Mouse (Mus musculus): ENCODE results near the gene Olfr112.
"Not testable (repeated sequence)": the region's sequence is repeated elsewhere in the genome, so short reads cannot be mapped to it uniquely, and the experiment has no call there.

Olfr112 gene

GRCm38 (mm10) chr17:37569351-37569750, at the start of gene Olfr112:
Gene Olfr112 (minus strand): TSS chr17:37569451.
- DNase-seq (ENCODE audit: low read depth) = no peak

DNA sequence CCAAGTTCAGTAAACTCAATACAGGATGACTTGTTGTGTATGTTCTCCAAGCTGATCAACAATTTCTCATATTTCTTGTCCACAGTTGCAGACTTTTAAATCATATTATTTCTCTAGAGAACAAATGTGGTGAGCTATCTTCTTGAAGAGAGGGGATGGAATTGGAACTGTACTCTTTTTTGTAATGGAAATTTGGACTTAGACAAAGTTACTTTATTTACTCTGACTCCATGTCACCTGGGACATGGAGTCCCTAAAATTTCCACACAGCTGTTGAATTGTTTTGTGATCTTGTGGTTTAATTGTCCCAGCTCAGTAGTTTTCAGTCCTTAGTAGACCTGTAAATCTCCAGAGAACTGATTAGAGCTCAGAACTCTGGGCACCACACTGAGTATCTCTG, 23.4 kb upstream of the Olfr112 start, which contains the start of gene Olfr114:
TSS of gene Olfr114 (minus strand) at position 101 of the 400 bp plus-strand sequence.
- DNase-seq (ENCODE audit: low read depth) = no peak

GRCm38 (mm10) chr17:37577563-37577962, 8.3 kb upstream of the Olfr112 start, which contains the start of gene Olfr113:
Gene Olfr113 (minus strand): TSS chr17:37577663.
- DNase-seq (ENCODE audit: low read depth) = no peak

- DNase-seq (ENCODE audit: low read depth) = no peak
Observed at GRCm38 (mm10) chr17:37558913-37559615, 10.2 kb downstream of the Olfr112 start.

- DNase-seq (ENCODE audit: low read depth) = no peak
Observed at GRCm38 (mm10) chr17:37543800-37544435, 25.3 kb downstream of the Olfr112 start.

GRCm38 (mm10) chr17:37541454-37542119, 27.7 kb downstream of the Olfr112 start:
- no peak for DNase-seq (ENCODE audit: low read depth)

DNA sequence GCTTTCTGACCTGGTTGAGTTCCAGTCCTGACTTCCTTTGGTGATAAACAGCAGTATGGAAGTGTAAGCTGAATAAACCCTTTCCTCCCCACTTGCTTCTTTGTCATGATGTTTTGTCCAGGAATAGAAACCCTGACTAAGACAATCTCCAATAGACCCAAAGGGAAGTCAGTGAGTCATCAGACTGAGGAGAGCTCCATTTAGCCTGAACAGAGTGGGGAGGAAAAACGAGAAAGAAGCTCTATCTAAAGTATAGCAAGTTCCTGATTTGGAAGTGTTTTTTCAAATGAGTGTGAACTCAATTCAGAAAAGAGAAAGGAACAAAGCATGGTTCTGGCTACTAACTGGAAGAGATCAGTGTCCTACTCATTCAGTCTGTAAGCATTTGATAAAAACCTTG, 30.8 kb downstream of the Olfr112 start:
- DNase-seq (ENCODE audit: low read depth) = not testable (repeated sequence)

DNA sequence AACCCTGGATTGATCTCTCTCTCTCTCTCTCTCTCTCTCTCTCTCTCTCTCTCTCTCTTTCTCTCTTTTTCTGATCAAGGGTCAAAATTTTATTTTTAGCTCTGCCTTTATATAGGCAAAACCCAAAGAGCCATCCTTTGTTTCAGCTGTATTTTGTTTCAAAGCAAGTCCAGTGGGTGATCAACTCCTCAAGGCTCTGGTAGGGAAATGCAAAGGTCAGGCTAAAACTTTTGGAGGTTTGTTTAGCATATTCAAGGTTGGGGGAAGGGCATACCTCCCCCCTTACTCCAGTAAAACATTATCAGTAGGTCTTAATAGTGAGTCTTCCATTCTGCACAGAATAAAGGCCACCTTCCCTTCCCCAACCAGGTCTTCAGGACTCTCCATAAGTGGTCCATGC, 34.1 kb downstream of the Olfr112 start:
- DNase-seq (ENCODE audit: low read depth) = no peak

GRCm38 (mm10) chr17:37525427-37525826, 43.8 kb downstream of the Olfr112 start:
- not testable (repeated sequence) for DNase-seq (ENCODE audit: low read depth)

GRCm38 (mm10) chr17:37524612-37525011, 44.6 kb downstream of the Olfr112 start:
- not testable (repeated sequence) for DNase-seq (ENCODE audit: low read depth)
